Comparison of ENCODE assay signal across 8 mouse cellular contexts in genomic region chr2:167605178-167605794, GRCm38 (mm10). TPM values are rescaled to one million over a fixed set of nuclear protein-coding genes. Genes with fewer than 3 reads are reported as not detected.
DNase-seq lines count a peak whose midpoint lies in the region; ATAC-seq and TF ChIP-seq lines count a peak whose summit lies in the region.

No protein-coding gene starts in this region.

- H3K4me1 ChIP-seq in ES-Bruce4 (ENCODE audit: control insufficient read depth, insufficient read depth, low read length): no peaks in the 10 kb centered on the region
- no peaks in the 10 kb centered on the region for H3K4me1 ChIP-seq in forebrain, postnatal 0 days (ENCODE audit: insufficient read depth)
- no peaks in the 10 kb centered on the region for H3K4me1 ChIP-seq in lung, adult 2 months (ENCODE audit: control insufficient read depth, insufficient read depth, low read length)
- no peaks in the 10 kb centered on the region for H3K4me1 ChIP-seq in thymus, adult 2 months (replicated peaks; ENCODE audit: control insufficient read depth, insufficient read depth, low read length)

- H3K9me3 ChIP-seq in ES-Bruce4 (replicated peaks; ENCODE audit: control insufficient read depth, insufficient read depth, low read length, poor library complexity, severe bottlenecking): no peaks in the 10 kb centered on the region
- no peaks in the 10 kb centered on the region for H3K9me3 ChIP-seq in forebrain, postnatal 0 days (ENCODE audit: low read length)

- TF ChIP-seq POLR2A in ES-Bruce4 (IDR thresholded peaks at IDR 0.05; ENCODE audit: insufficient read depth, low read length): no peak
- TF ChIP-seq POLR2A in lung, adult 2 months (IDR thresholded peaks at IDR 0.05; ENCODE audit: borderline replicate concordance, extremely low read depth, low read depth, low read length): no peak
- TF ChIP-seq POLR2A in thymus, adult 2 months (IDR thresholded peaks at IDR 0.05; ENCODE audit: control insufficient read depth, extremely low read depth, insufficient read depth, low read length, poor library complexity): no peak

- TF ChIP-seq CTCF in ES-Bruce4 (IDR thresholded peaks at IDR 0.05; ENCODE audit: low read depth, low read length): peak; percentile 99
- TF ChIP-seq CTCF in forebrain, postnatal 0 days (IDR thresholded peaks at IDR 0.05; ENCODE audit: low read depth): peak; percentile 96
- peak; percentile 93 for TF ChIP-seq CTCF in layer of hippocampus, adult 2 months (conservative IDR thresholded peaks at IDR 0.05)
- peak; percentile 97 for TF ChIP-seq CTCF in lung, adult 2 months (IDR thresholded peaks at IDR 0.05; ENCODE audit: insufficient read depth, low read length)
- TF ChIP-seq CTCF in thymus, adult 2 months (IDR thresholded peaks at IDR 0.05; ENCODE audit: borderline replicate concordance, control insufficient read depth, extremely low read depth, insufficient read depth, low read length, poor library complexity): peak; percentile 92

- peak; percentile 85 for ATAC-seq in forebrain, postnatal 0 days

- no peak overlapping the region for H3K9ac ChIP-seq in ES-Bruce4 (ENCODE audit: low read depth, poor library complexity, severe bottlenecking)
- no peak overlapping the region for H3K9ac ChIP-seq in forebrain, postnatal 0 days

- peak; percentile 63 for DNase-seq in cerebellum, adult 11-12 months
- peak; percentile 84 for DNase-seq in forebrain, postnatal 0 days
- peak; percentile 96 for DNase-seq in heart, postnatal 4 days
- DNase-seq in layer of hippocampus, adult 2 months (ENCODE audit: low spot score in 2 of 2): peak; percentile 81 to 90
- peak; percentile 87 for DNase-seq in lung, adult 2 months
- DNase-seq in ovary, adult 18-20 months (ENCODE audit: low spot score): peak; percentile 68
- DNase-seq in thymus, adult 2 months: peak; percentile 85

- 0 out of 2 replicates have a peak, but pooled peaks have one; percentile 27 for TF ChIP-seq EP300 in ES-Bruce4 (IDR thresholded peaks at IDR 0.05; ENCODE audit: insufficient read depth, low read depth, low read length)

- H3K4me3 ChIP-seq in ES-Bruce4 (ENCODE audit: low read depth, low read length): no peak overlapping the region
- no peak overlapping the region for H3K4me3 ChIP-seq in forebrain, postnatal 0 days (ENCODE audit: low read depth, low read length)
- H3K4me3 ChIP-seq in layer of hippocampus, adult 2 months: no peak overlapping the region
- no peak overlapping the region for H3K4me3 ChIP-seq in lung, adult 2 months (replicated peaks; ENCODE audit: extremely low read depth, low read depth, low read length)
- H3K4me3 ChIP-seq in thymus, adult 2 months (ENCODE audit: control insufficient read depth, insufficient read depth, low read length): no peak overlapping the region

- H3K36me3 ChIP-seq in ES-Bruce4 (ENCODE audit: control insufficient read depth, insufficient read depth, low read length, poor library complexity, severe bottlenecking): no peaks in the 10 kb centered on the region
- H3K36me3 ChIP-seq in forebrain, postnatal 0 days (ENCODE audit: insufficient read depth): peaks cover 18% of the 10 kb centered on the region
- H3K36me3 ChIP-seq in thymus, adult 2 months (ENCODE audit: control insufficient read depth, insufficient read depth, low read length): peaks cover 13% of the 10 kb centered on the region

- no peak overlapping the region for H3K27ac ChIP-seq in ES-Bruce4 (ENCODE audit: insufficient read depth, low read length)
- no peak overlapping the region for H3K27ac ChIP-seq in forebrain, postnatal 0 days (ENCODE audit: low read depth, low read length)
- no peak overlapping the region for H3K27ac ChIP-seq in layer of hippocampus, adult 2 months
- no peak overlapping the region for H3K27ac ChIP-seq in thymus, adult 2 months (ENCODE audit: control insufficient read depth, insufficient read depth, low read length)

- no peaks in the 10 kb centered on the region for H3K27me3 ChIP-seq in ES-Bruce4 (ENCODE audit: control insufficient read depth, insufficient read depth, low read length, poor library complexity, severe bottlenecking)
- no peaks in the 10 kb centered on the region for H3K27me3 ChIP-seq in forebrain, postnatal 0 days (ENCODE audit: insufficient read depth, low read length)
- H3K27me3 ChIP-seq in thymus, adult 2 months (ENCODE audit: control insufficient read depth, insufficient read depth, low read length): no peaks in the 10 kb centered on the region

- no peak overlapping the region for H3K4me2 ChIP-seq in forebrain, postnatal 0 days (ENCODE audit: low read depth)

- WGBS in forebrain, postnatal 0 days: 26% methylated on average over 11 of the region's 11 CpGs
- WGBS in lung, adult 2 months: 35% methylated on average over 11 of the region's 11 CpGs
- 57% methylated on average over 11 of the region's 11 CpGs for WGBS in thymus, adult 2 months

RNA-seq across cellular contexts. Expression of gene Ube2v1, which starts 26.6 kb away (rescaled TPM):
- polyA plus RNA-seq in ES-Bruce4 (2011; ENCODE audit: insufficient read depth, insufficient read length, low read depth, missing spikeins): 189 and 193 TPM in 2 replicates
- total RNA-seq in forebrain, postnatal 0 days (2014; rRNA removed): 161 TPM in 2 replicates
- polyA plus RNA-seq in forebrain, postnatal 0 days (2015; fragmentation: Nextera tagmentation; extraction: Ambion mirVana): 328 and 369 TPM in 2 replicates
- 100 to 1,000 TPM; 131 to 137 TPM for total RNA-seq in heart, postnatal 4 days (2021)
- total RNA-seq in layer of hippocampus, adult 2 months (2021): 100 to 1,000 TPM; 216 to 232 TPM
- polyA plus RNA-seq in lung, adult 2 months (2012; rRNA removed): 102 and 135 TPM in 2 replicates
- polyA plus RNA-seq in thymus, adult 2 months (2012; rRNA removed): 161 and 174 TPM in 2 replicates

RNA-seq across cellular contexts. Expression of gene Gm20431, which starts 56.0 kb away (rescaled TPM):
- 3.2 and 7.0 TPM in 2 replicates for polyA plus RNA-seq in ES-Bruce4 (2011; ENCODE audit: insufficient read depth, insufficient read length, low read depth, missing spikeins)
- total RNA-seq in forebrain, postnatal 0 days (2014; rRNA removed): not detected in 2 replicates
- 7.5 and 9.7 TPM in 2 replicates for polyA plus RNA-seq in forebrain, postnatal 0 days (2015; fragmentation: Nextera tagmentation; extraction: Ambion mirVana)
- 10 to 100 TPM; 23.0 to 26.1 TPM for total RNA-seq in heart, postnatal 4 days (2021)
- total RNA-seq in layer of hippocampus, adult 2 months (2021): 10 to 100 TPM; 36.5 to 44.2 TPM
- 11.3 and 11.6 TPM in 2 replicates for polyA plus RNA-seq in lung, adult 2 months (2012; rRNA removed)
- 9.5 and 15.3 TPM in 2 replicates for polyA plus RNA-seq in thymus, adult 2 months (2012; rRNA removed)
